Mouse (Mus musculus) small intestine, adult 2 months (tissue): ENCODE data around the gene Gm10234.

Experiments used
- CTCF ChIP-seq: fragments of 200-500 bp; IDR thresholded peaks from 2 replicates; pipeline ENCODE4 v1.5.1; 2012; ENCODE audit warnings: low read depth, mild to moderate bottlenecking, control low read depth, inconsistent platforms, low read length, moderate library complexity, mixed read lengths; ENCODE audit not compliant: insufficient replicate concordance, insufficient read length; ENCODE audit errors: extremely low read depth
- POLR2A ChIP-seq: fragments of 200-500 bp; IDR thresholded peaks from 2 replicates; pipeline ENCODE4 v1.6.1; 2012; ENCODE audit warnings: low read depth, mild to moderate bottlenecking, control low read depth, inconsistent platforms, low read length, moderate library complexity

DNA sequence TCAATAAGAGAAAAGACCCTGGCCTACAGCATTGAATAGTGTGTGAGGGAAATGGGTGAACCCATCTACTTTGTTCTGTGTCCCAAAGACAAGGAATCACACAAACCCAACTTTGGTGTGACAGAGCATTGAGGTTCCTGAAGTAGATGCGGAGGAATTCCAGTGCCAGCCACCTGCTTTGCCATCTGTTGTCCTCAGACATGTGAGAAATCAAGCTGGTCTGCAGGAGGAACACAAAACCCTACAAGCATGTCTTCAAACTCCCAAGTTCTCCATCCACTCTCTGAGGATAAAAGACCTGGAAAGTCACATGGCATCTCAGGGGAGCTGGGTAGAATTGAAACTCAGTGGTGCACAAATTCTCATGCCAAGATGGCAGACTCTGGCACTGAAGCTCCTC, 44.3 kb upstream of the Gm10234 start:
- TF ChIP-seq POLR2A (no peak), CTCF (no peak)
